Mouse (Mus musculus): ENCODE measurements around the gene F2rl2.

Gene F2rl2

GRCm38 (mm10) chr13:95697874-95698273 is 1.2 kb downstream of the F2rl2 start:
- DNase-seq (ENCODE audit: low read depth, low spot score), result no peak

- DNase-seq (ENCODE audit: low read depth, low spot score), result no peak
Measured at GRCm38 (mm10) chr13:95703376-95703775, 6.7 kb downstream of the F2rl2 start.

GRCm38 (mm10) chr13:95705589-95705988 is 8.9 kb downstream of the F2rl2 start:
- no peak for DNase-seq (ENCODE audit: low read depth, low spot score)

- DNase-seq (ENCODE audit: low read depth, low spot score), result no peak
Measured at GRCm38 (mm10) chr13:95712054-95712453, 15.4 kb downstream of the F2rl2 start.

GRCm38 (mm10) chr13:95712570-95713268 is 16.1 kb downstream of the F2rl2 start:
- DNase-seq (ENCODE audit: low read depth, low spot score), result no peak

- no peak for DNase-seq (ENCODE audit: low read depth, low spot score)
Measured at GRCm38 (mm10) chr13:95714271-95714975, 17.8 kb downstream of the F2rl2 start.

GRCm38 (mm10) chr13:95715356-95715755 is 18.7 kb downstream of the F2rl2 start:
- DNase-seq (ENCODE audit: low read depth, low spot score), result no peak

GRCm38 (mm10) chr13:95719320-95720232 is 22.9 kb downstream of the F2rl2 start:
- peak; percentile 42 for DNase-seq (ENCODE audit: low read depth, low spot score)

GRCm38 (mm10) chr13:95730491-95730890 is 33.8 kb downstream of the F2rl2 start:
- DNase-seq (ENCODE audit: low read depth, low spot score), result no peak

GRCm38 (mm10) chr13:95739651-95740050 is 43.0 kb downstream of the F2rl2 start:
- DNase-seq (ENCODE audit: low read depth, low spot score), result no peak

GRCm38 (mm10) chr13:95741813-95742689 is 45.4 kb downstream of the F2rl2 start:
- DNase-seq (ENCODE audit: low read depth, low spot score), result no peak

GRCm38 (mm10) chr13:95742881-95743466 is 46.3 kb downstream of the F2rl2 start:
- no peak for DNase-seq (ENCODE audit: low read depth, low spot score)

GRCm38 (mm10) chr13:95745451-95745850 is 48.8 kb downstream of the F2rl2 start:
- no peak for DNase-seq (ENCODE audit: low read depth, low spot score)

GRCm38 (mm10) chr13:95746509-95746908 is 49.9 kb downstream of the F2rl2 start:
- DNase-seq (ENCODE audit: low read depth, low spot score), result peak; percentile 13

- DNase-seq (ENCODE audit: low read depth, low spot score), result no peak
Measured at GRCm38 (mm10) chr13:95747101-95747500, 50.4 kb downstream of the F2rl2 start.

GRCm38 (mm10) chr13:95747541-95747940 is 50.9 kb downstream of the F2rl2 start:
- DNase-seq (ENCODE audit: low read depth, low spot score), result no peak

Data from retina, postnatal 7 days (tissue).